Mouse (Mus musculus) right cerebral cortex, postnatal 4 days (tissue): ENCODE data around the gene Hist1h2bj.

ENCODE experiments used
- DNase-seq: peaks from one replicate; pipeline ENCODE4 v3.0.0-alpha.2; 2022

Gene Hist1h2bj

GRCm38 (mm10) chr13:22015479-22016450 lies 27.2 kb upstream of the Hist1h2bj start:
- peak; percentile 62 for DNase-seq

- no peak for DNase-seq
These were observed 22.8 kb upstream of the Hist1h2bj start for GRCm38 (mm10) chr13:22019934-22020835.

- DNase-seq: no peak
These were observed 22.1 kb upstream of the Hist1h2bj start for GRCm38 (mm10) chr13:22020901-22021339.

- no peak for DNase-seq
These were observed 21.4 kb upstream of the Hist1h2bj start for GRCm38 (mm10) chr13:22021581-22021980.

GRCm38 (mm10) chr13:22022241-22022640 lies 20.8 kb upstream of the Hist1h2bj start:
- DNase-seq: peak; percentile 66

GRCm38 (mm10) chr13:22026058-22027031 lies 16.7 kb upstream of the Hist1h2bj start:
- peak; percentile 92 for DNase-seq

GRCm38 (mm10) chr13:22028673-22029460 lies 14.1 kb upstream of the Hist1h2bj start:
- DNase-seq: peak; percentile 91

- DNase-seq: no peak
These were observed 13.1 kb upstream of the Hist1h2bj start for GRCm38 (mm10) chr13:22029928-22030327.

GRCm38 (mm10) chr13:22030493-22030892 lies 12.5 kb upstream of the Hist1h2bj start:
- DNase-seq: no peak

GRCm38 (mm10) chr13:22033741-22034442 lies 9.1 kb upstream of the Hist1h2bj start:
- no peak for DNase-seq

- no peak for DNase-seq
These were observed 8.4 kb upstream of the Hist1h2bj start for GRCm38 (mm10) chr13:22034443-22035266.

- peak; percentile 71 for DNase-seq
These were observed 7.5 kb upstream of the Hist1h2bj start, which contains the start of the genes Hist1h2ah and Hist1h2bk for GRCm38 (mm10) chr13:22035267-22036148. TSS of gene Hist1h2ah (minus strand) at chr13:22035568. TSS of gene Hist1h2bk (plus strand) at chr13:22035870.

GRCm38 (mm10) chr13:22036149-22036956 lies 6.7 kb upstream of the Hist1h2bj start:
- DNase-seq: no peak

GRCm38 (mm10) chr13:22036986-22037385 lies 6.0 kb upstream of the Hist1h2bj start:
- DNase-seq: no peak

- no peak for DNase-seq
These were observed 5.6 kb upstream of the Hist1h2bj start for GRCm38 (mm10) chr13:22037415-22037814.

- DNase-seq: no peak
These were observed 3.6 kb upstream of the Hist1h2bj start for GRCm38 (mm10) chr13:22039364-22039763.

- DNase-seq: no peak
These were observed 3.0 kb upstream of the Hist1h2bj start for GRCm38 (mm10) chr13:22039951-22040463.
